Mouse (Mus musculus) frontal cortex, postnatal 10 days (tissue): ENCODE measurements around the gene Ryr2.
"Not testable (repeated sequence)": the region's sequence is repeated elsewhere in the genome, so short reads cannot be mapped to it uniquely, and the experiment has no call there.

Experiments
- DNase-seq, 2 experiments: peaks; one replicate each; pipeline ENCODE4 v3.0.0; 2022; ENCODE audit warnings: low spot score in 2 of 2, mixed read lengths in 1 of 2

Gene Ryr2

GRCm38 (mm10) chr13:11549136-11549535, 557.6 kb downstream of the Ryr2 start:
- DNase-seq, result not testable (repeated sequence)

- no peak for DNase-seq
These were observed 560.9 kb downstream of the Ryr2 start for GRCm38 (mm10) chr13:11545841-11546240.

- DNase-seq, result no peak
These were observed 564.2 kb downstream of the Ryr2 start for GRCm38 (mm10) chr13:11542546-11542945.

- no peak for DNase-seq
These were observed 569.9 kb downstream of the Ryr2 start for GRCm38 (mm10) chr13:11536851-11537250.

GRCm38 (mm10) chr13:11535874-11536273, 570.9 kb downstream of the Ryr2 start:
- DNase-seq, result no peak

GRCm38 (mm10) chr13:11533265-11533664, 573.5 kb downstream of the Ryr2 start:
- no peak for DNase-seq

- DNase-seq, result no peak
These were observed 574.5 kb downstream of the Ryr2 start for GRCm38 (mm10) chr13:11532014-11532890.

GRCm38 (mm10) chr13:11523612-11524011, 583.1 kb downstream of the Ryr2 start:
- DNase-seq, result no peak

- DNase-seq, result no peak
These were observed 586.0 kb downstream of the Ryr2 start for GRCm38 (mm10) chr13:11520765-11521164.

GRCm38 (mm10) chr13:11511540-11512177, 595.1 kb downstream of the Ryr2 start:
- no peak for DNase-seq
